Comparison of ENCODE assay signal across 9 mouse cellular contexts in the genomic region with DNA sequence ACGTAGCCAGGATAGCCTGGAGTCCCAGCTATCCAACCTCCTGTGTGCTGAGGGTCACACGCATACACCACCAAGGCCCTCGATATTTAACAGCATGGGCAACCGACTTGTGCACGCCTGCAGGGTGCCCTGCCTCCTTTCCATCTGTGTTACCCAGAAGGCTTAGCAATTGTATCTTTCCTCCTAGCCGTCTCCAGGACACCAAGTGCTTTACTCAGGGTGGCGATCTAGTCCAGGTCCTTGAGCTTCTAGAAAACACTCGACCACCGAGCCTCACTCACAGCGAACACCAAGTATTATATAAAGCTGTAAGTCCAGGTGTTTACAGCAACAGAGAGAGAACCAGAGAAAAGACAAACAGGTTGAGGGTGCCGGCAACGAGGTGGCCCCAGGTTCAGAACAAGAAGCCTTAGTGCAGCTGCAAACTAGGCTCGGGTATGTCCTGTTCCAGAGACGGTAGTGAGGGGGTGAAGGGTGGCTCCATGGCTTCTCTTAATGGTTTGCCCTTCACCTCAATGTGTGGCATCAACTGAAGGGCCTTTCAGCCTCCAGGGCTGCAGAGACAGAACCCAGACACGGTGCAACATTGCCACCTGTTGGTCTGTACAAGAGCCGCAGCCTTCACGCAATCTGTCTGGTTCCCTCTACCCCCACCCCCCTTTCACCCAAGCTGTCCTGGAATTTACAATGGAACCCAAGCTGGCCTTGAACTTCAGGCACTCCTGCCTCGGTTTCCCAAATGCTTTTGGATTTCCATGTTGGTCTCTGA. TPM values are rescaled to one million over a fixed set of nuclear protein-coding genes. Genes with fewer than 3 reads are reported as not detected.
DNase-seq lines count a peak whose midpoint lies in the region; ATAC-seq lines count a peak whose summit lies in the region.
"Had no signal": no experiment of that assay in that cellular context is flagged by ENCODE, and none has a peak within 500 bp of the region (broad histone marks: within the 10 kb centered on the region; RNA-seq: fewer than 3 reads in every experiment).

No protein-coding gene starts in this region.

- no peaks in the 10 kb centered on the region for H3K9me3 ChIP-seq in heart, embryonic 13.5 days

- peaks cover 38% of the 10 kb centered on the region for H3K27me3 ChIP-seq in heart, embryonic 13.5 days (replicated peaks)

- 0 out of 2 replicates have a peak overlapping the region, but pooled peaks have one; percentile 5 for H3K9ac ChIP-seq in heart, embryonic 13.5 days

- no peak overlapping the region for H3K4me2 ChIP-seq in heart, embryonic 13.5 days

- DNase-seq in CD4-positive, CD25-positive, alpha-beta regulatory T cell, adult 2 months (ENCODE audit: low read depth, low spot score), result peak; percentile 90
- peak; percentile 83 for DNase-seq in adrenal gland, postnatal 10 days
- DNase-seq in embryo, embryonic 9.5 days (ENCODE audit: extremely low spot score), result peak; percentile 74
- peak; percentile 86 to 87 for DNase-seq in kidney, postnatal 4 days
- DNase-seq in lung, adult 18-20 months, result peak; percentile 59 to 69
- DNase-seq in thymus, postnatal 25 days, result peak; percentile 84

- peaks cover 4% of the 10 kb centered on the region; the same call in 1 of the 2 replicates for H3K4me1 ChIP-seq in heart, embryonic 13.5 days

- 40% methylated on average over 18 of the region's 18 CpGs for WGBS in heart, embryonic 13.5 days

- H3K27ac ChIP-seq in heart, embryonic 13.5 days (replicated peaks), result no peak overlapping the region

- no peaks in the 10 kb centered on the region for H3K36me3 ChIP-seq in heart, embryonic 13.5 days

- no peak for ATAC-seq in heart, embryonic 13.5 days (ENCODE audit: extremely low read depth, insufficient number of reproducible peaks, low FRiP score, low TSS enrichment)
- peak; percentile 72 for ATAC-seq in neutrophil, adult 5-6 weeks (ENCODE audit: extremely low read depth, insufficient number of reproducible peaks, low FRiP score, poor library complexity, severe bottlenecking)

- no peak overlapping the region for H3K4me3 ChIP-seq in heart, embryonic 13.5 days

RNA-seq across cellular contexts. Expression of a gene that starts 11.6 kb away (rescaled TPM):
- 10 to 100 TPM in 1 of 2 experiments, 1 to 10 TPM in 1; 7.6 to 20.7 TPM for total RNA-seq in adrenal gland, postnatal 10 days (2021)
- polyA plus RNA-seq in heart, embryonic 13.5 days (2015; fragmentation: Nextera tagmentation; extraction: Ambion mirVana), result 3.2 and 4.7 TPM in 2 replicates
- total RNA-seq in neutrophil, adult 5-6 weeks (2017), result 1.4 and 3.8 TPM in 2 replicates

RNA-seq across cellular contexts. Expression of a gene that starts 19.3 kb away (rescaled TPM):
- 1 to 10 TPM; 3.3 TPM for total RNA-seq in adrenal gland, postnatal 10 days (2021)
- 1.0 and 1.1 TPM in 2 replicates for polyA plus RNA-seq in heart, embryonic 13.5 days (2015; fragmentation: Nextera tagmentation; extraction: Ambion mirVana)
- 156 and 166 TPM in 2 replicates for total RNA-seq in neutrophil, adult 5-6 weeks (2017)

RNA-seq across cellular contexts. Expression of a gene that starts 23.3 kb away (rescaled TPM):
- total RNA-seq in adrenal gland, postnatal 10 days (2021), result under 1 TPM in 1 of 2 experiments, not detected in 1; 0.51 TPM
- polyA plus RNA-seq in heart, embryonic 13.5 days (2015; fragmentation: Nextera tagmentation; extraction: Ambion mirVana), result not detected in 2 replicates
- 2.1 TPM in 1 of 2 replicates, not detected in the other for total RNA-seq in neutrophil, adult 5-6 weeks (2017)
- polyA plus RNA-seq: heart, embryonic 14.5 days had no signal

RNA-seq across cellular contexts. Expression of a gene that starts 27.2 kb away (rescaled TPM):
- 1 to 10 TPM; 3.2 to 3.3 TPM for total RNA-seq in adrenal gland, postnatal 10 days (2021)
- polyA plus RNA-seq in heart, embryonic 13.5 days (2015; fragmentation: Nextera tagmentation; extraction: Ambion mirVana), result 0.13 and 0.36 TPM in 2 replicates
- 66.1 and 71.7 TPM in 2 replicates for total RNA-seq in neutrophil, adult 5-6 weeks (2017)

Comparison
In these comparisons a context has a peak if more than half of its experiments do, and no peak if none do; other contexts are left out.
1. RNA of a gene that starts 19.3 kb away (total RNA-seq): 156 to 166 TPM in neutrophil, adult 5-6 weeks; 3.3 TPM in adrenal gland, postnatal 10 days; every median in the first group is over 10 times any median in the second.
2. Peak in every context shown above with its lines, with median percentiles within 50 percentile points of each other: DNase-seq.